Mouse (Mus musculus): ENCODE data around the gene Adam1a.
"Not testable (repeated sequence)": the region's sequence is repeated elsewhere in the genome, so short reads cannot be mapped to it uniquely, and the experiment has no call there.

Adam1a gene

GRCm38 (mm10) chr5:121564468-121564895, 19.2 kb upstream of the Adam1a start:
- peak; percentile 73 for DNase-seq (ENCODE audit: low read depth)

DNA sequence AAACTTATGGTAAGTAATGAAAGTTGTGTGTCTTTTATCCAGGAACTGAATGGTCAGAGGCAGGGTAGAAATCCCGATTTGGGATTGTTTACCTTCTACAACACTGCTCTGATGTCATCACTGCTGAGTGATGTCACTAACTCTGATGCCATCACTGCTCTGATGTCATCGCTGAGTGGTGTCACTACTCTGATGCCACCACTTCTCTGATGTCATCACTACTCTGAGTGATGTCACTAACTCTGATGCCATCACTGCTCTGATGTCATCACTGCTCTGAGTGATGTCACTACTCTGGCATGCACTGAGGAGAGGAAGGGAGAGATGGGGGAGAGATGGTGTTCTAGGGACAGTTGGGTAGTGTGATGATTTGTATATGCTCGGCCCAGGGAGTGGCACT, 17.2 kb upstream of the Adam1a start:
- no peak for DNase-seq (ENCODE audit: low read depth)

GRCm38 (mm10) chr5:121549196-121549595, 3.9 kb upstream of the Adam1a start:
- no peak for DNase-seq (ENCODE audit: low read depth)

GRCm38 (mm10) chr5:121547084-121547483, 1.8 kb upstream of the Adam1a start:
- no peak for DNase-seq (ENCODE audit: low read depth)

DNA sequence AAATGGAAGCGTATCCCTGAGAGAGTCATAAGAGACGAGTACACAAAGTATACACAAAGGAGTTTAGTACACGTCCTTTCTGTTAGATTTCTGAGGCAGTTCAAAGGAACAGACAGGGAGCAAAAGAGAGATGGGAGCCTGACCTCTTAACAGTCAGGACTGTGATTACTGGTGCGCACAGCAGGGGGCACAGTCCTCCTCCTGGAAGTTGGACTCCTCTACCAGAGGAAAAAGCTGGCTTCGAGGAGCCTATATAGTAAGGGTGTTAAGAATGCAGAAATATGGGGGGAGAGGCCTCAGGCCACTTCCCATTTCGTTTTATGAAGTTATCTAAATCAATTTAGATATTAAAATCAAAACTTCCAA, 1.2 kb upstream of the Adam1a start:
- no peak for DNase-seq (ENCODE audit: low read depth)

GRCm38 (mm10) chr5:121545793-121546529, 679 bp upstream of the Adam1a start, which contains the start of gene Mapkapk5:
TSS of gene Mapkapk5 (minus strand) at chr5:121545905.
- peak; percentile 79 for DNase-seq (ENCODE audit: low read depth)

DNA sequence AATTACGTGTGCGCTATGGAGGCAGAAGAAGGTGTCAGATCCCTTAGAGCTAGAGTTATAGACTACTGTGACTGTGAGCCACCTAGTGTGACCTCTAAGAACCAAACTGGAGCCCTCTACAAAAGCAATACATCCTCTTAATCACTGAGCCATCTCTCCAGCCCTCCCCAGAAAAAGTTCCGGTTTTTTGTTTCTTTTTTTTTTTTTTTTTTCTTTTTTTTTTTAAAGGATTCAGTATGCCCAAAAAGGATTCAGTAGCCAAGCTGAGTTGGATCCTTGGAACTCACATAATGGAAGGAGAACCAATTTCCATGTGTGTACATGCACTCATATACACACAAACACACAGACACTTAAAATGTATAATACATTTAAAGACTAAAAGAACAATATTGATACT, 1.9 kb downstream of the Adam1a start:
- DNase-seq (ENCODE audit: low read depth): no peak

DNA sequence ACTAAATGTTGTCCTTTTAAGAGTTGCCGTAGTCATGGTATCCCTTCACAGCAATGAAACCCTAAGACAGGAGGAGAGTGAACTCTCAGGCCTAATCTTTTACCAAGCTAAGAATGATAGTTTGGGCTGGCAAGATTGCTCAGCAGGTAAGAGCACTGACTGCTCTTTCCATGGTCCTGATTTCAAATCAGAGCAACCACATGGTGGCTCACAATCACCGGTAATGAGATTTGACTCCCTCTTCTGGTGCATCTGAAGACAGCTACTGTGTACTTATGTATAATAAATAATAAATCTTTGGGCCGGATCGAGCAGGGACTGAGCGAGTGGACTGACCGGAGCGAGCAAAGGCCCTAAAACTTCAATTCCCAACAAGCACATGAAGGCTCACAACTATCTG, 4.0 kb downstream of the Adam1a start:
- no peak for DNase-seq (ENCODE audit: low read depth)

DNA sequence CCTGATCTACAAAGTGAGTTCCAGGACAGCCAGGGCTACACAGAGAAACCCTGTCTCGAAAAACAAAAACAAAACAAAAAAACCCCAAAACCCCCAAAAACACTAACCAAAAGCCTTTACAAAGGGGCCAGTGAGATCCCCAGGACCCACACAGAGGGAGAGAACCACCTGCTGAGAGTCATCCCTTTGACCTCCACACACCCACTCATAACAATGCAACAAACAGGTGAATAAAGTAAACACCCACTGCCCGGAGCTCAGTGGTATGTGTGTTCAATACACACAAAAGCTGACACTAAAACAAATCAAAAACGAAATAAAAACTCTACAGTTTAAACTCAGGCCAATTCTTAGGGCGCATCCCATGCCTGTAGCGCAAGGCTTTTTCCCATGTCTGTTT, 5.2 kb downstream of the Adam1a start:
- DNase-seq (ENCODE audit: low read depth): no peak

DNA sequence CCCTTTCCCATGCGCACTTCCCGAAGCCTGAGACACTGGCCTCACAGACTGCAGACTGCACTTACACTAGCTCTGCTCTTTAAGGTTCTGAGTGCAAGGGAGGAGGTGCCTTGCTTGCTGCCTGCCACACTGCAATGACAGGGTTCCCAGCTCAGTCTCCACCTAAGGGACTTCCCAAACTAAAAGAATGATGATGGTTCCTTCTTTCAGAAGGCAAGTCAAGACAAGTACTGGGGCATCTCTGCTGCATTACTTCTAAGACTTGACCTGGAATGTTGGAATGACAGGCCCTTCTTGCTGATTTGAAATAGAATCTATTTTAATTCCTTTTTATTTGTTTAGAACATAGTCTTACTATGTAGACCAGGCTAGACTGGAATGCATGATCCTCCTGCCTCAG, 7.7 kb downstream of the Adam1a start:
- DNase-seq (ENCODE audit: low read depth): no peak

- DNase-seq (ENCODE audit: low read depth): no peak
Observed at GRCm38 (mm10) chr5:121536921-121537555, 8.2 kb downstream of the Adam1a start.

GRCm38 (mm10) chr5:121535116-121535515, 10.2 kb downstream of the Adam1a start:
- no peak for DNase-seq (ENCODE audit: low read depth)

DNA sequence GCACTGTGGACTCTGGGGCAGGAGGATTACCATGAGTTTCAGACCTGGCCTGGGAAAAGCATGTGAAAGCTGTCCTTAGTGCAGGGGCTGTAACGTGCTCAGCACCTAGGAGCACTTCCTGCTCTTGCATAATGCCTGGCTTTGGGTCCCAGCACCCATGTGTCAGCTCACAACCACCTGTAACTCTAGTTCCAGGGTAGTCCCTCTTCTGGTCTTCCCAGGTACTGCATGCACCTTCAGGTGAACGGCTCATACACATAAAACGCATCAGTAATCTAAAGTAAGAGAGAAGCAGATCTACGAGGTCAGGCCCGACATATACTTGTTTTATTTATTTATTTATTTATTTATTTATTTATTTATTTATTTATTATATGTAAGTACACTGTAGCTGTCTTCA, 10.8 kb downstream of the Adam1a start:
- DNase-seq (ENCODE audit: low read depth): no peak

DNA sequence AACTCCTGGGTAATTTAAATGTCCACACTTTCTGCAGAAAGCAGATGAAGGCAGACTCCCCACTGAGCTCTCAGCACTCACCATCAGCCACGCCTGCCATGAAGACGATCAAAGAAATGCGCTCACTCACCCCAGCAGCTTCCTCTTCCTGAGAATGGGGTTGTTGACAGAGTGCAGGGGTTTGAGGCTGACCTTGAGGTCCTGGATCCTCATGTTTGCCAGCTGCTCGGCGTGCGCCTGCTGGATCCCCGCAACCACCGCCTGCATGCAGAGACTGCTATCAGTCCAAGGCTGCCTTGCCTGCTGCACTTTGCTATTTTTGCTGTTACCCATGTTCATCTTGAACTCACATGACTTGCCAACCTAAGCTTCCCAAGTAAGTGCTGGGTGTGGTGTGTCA, 18.3 kb downstream of the Adam1a start:
- DNase-seq (ENCODE audit: low read depth): no peak

DNA sequence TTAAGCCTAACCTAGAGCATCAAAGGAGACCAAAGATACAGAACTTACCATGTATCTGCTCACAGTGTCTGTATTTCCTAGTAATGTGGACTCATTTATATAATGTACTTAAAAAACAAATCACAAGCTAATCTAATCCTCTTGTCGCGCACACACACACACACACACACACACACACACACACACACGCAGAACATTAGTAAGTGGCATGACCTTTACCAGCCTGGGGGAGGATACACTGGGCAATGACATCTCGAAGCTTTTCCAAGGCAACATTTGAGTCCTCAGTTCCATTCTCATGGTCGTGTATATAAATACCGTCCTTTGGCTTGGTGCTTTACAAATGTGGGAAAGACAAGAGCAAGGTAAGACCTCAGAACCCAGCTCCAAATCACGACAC, 18.8 kb downstream of the Adam1a start:
- DNase-seq (ENCODE audit: low read depth): no peak

GRCm38 (mm10) chr5:121525774-121526450, 19.4 kb downstream of the Adam1a start:
- DNase-seq (ENCODE audit: low read depth): no peak

DNA sequence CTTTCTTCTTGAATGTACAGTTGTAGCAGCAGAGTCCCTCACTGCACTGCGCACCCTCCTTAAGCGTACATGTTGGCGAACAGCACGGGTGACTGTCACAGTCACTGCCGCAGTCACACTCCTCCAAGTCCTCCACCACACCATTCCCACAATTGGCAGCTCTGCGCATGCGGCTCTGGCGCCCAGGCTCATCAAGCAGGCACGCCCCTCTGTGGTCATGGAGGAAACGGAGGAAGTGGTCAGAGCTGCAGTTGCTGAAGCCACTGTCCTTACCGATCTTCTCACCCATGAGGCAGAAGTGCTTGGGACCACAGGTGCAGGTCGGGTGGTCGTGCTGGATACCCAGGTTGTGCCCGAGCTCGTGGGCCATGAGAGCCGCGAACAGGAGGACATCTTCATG, 25.5 kb downstream of the Adam1a start:
- DNase-seq (ENCODE audit: low read depth): not testable (repeated sequence)

GRCm38 (mm10) chr5:121518983-121519382, 26.3 kb downstream of the Adam1a start:
- DNase-seq (ENCODE audit: low read depth): no peak

DNA sequence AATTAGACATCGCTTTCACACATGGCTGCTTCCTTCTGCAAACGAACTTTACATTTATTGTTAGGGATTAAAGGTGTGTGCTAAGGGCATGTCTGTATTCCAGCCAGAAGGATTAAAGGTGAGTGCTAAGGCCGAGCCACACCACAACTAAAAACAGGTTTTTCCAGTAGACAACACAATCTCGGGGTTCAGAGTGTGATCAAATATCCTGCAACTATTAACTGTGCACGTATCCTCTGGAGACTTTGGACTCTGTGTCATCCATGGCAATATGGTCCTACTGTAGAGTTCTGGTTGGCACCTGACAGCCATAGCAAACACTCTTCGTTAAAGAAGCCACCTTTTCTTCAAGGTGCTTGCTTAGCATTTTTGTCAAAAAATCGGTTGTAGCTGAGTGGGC, 35.3 kb downstream of the Adam1a start:
- DNase-seq (ENCODE audit: low read depth): no peak

DNA sequence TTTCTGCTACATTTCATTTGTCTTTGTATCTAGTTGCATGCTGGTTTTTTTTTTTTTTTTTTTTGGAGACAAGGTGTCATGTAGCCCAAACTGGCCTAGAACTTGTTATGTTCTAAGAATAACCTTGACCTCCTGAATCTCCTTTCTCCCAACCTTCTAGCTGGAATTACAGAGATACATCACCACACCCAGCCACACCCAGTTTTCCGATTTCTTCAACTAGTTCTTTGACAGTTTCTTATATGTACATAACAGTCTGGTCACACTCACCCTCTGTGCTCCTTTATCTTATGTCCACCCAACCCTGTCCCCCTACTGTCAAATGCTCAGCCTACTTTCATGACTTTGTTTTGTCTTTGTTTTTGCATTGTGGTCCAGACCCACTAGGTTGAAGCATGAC, 38.4 kb downstream of the Adam1a start:
- no peak for DNase-seq (ENCODE audit: low read depth)

DNA sequence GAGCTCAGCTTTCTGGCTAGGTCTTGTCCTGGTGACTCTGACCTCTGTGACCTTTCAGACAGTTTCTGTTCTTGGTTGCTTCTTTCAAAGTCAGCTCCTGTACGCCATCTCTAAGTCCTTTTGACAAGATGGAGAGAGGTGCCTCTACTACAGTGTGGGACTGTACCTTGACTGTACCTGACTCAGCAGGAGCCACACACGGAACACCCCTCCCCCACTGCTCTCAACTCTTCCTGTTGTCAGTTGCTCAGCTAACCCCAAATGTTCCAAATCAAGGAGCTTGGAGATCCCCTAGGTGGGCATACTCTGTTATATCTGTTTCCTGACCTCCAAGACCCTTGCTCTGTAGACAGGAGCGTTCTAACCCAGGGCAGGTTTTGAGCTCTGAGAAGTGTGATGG, 42.1 kb downstream of the Adam1a start, which contains the start of gene Adam1b:
TSS of gene Adam1b (minus strand) at position 205 of the 400 bp plus-strand sequence.
- DNase-seq (ENCODE audit: low read depth): no peak

DNA sequence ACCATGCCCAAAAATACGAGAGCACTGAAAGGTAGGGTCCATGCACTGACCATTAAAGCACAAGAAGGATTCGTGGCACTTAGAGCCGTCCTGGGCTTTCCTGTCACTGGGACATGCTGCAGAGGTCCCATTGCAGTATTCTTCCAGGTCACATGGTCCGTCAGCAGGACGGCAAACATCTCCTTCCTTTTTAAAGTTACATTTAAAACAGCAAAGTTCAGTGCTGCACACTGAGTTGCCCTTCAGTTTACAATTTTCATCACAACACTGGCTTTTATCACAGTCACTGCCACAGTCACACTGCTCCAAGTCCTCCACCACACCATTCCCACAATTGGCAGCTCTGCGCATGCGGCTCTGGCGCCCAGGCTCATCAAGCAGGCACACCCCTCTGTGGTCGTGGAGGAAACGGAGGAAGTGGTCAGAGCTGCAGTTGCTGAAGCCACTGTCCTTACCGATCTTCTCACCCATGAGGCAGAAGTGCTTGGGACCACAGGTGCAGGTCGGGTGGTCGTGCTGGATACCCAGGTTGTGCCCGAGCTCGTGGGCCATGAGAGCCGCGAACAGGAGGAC, 43.8 kb downstream of the Adam1a start:
- not testable (repeated sequence) for DNase-seq (ENCODE audit: low read depth)

DNA sequence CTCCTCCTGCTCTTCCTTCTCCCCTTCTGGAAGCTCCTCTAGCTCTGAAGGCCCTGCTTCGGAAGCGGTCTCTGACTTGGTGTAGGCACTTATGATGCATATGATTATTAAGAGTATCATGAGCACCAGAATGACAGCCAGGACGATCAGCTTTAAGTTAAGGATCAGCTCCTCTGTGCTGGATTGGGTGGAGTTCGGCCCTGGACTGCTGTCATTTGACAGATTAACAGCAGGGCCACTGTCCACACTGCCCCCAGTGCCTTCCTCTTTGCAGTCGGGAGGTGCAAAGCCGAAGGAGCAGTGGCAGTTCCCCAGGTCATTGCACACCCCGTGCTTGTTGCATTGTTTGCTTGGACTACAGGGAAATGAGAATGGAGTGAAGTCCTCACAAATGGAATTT, 44.6 kb downstream of the Adam1a start:
- no peak for DNase-seq (ENCODE audit: low read depth)

All from fibroblast of lung, adult 2 months (primary cell).